Comparison of ENCODE assay signal across 9 mouse cellular contexts in the genomic region with DNA sequence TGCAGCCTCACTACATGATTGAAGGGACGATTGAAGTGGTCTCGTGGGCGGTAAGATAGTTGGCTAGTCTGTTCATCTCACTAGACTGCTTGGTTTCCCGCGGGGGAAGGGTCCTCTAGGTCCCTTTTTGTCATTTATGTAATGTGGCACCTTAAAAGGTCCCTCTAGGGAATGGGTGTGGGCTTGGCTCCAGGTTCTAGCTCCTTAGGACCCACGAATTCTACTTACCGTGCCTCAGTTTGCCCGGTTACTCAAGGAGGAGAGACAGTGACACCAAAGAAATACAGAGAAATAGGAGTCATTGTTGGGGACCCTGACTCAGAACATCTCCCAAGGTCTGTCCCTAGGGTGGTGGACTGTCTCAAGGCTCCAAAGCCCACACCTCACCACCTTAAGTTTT. TPM values are rescaled to one million over a fixed set of nuclear protein-coding genes. Genes with fewer than 3 reads are reported as not detected.
DNase-seq lines count a peak whose midpoint lies in the region; ATAC-seq and TF ChIP-seq lines count a peak whose summit lies in the region.
"Had no signal": no experiment of that assay in that cellular context is flagged by ENCODE, and none has a peak within 500 bp of the region (broad histone marks: within the 10 kb centered on the region; RNA-seq: fewer than 3 reads in every experiment).

No protein-coding gene starts in this region.

- ATAC-seq in liver, embryonic 11.5 days (replicated peaks; ENCODE audit: low FRiP score): no peak
- ATAC-seq in intestine, postnatal 0 days: no peak
- ATAC-seq in stomach, embryonic 15.5 days (ENCODE audit: insufficient read depth, low FRiP score, low read depth): no peak
- ATAC-seq: activated CD4-positive, CD25-positive, alpha-beta regulatory T cell, adult 4 months had no signal

- H3K4me3 ChIP-seq in liver, embryonic 11.5 days (ENCODE audit: low read depth, low read length): no peak overlapping the region
- no peak overlapping the region for H3K4me3 ChIP-seq in intestine, postnatal 0 days (ENCODE audit: low read depth, low read length)
- peak overlapping the region; percentile 64 for H3K4me3 ChIP-seq in stomach, embryonic 15.5 days (replicated peaks)

- intact Hi-C loops in gastrocnemius, postnatal 36 days (cut with DNase I): no loop called here

- H3K9ac ChIP-seq in liver, embryonic 11.5 days (ENCODE audit: low read depth, low read length): no peak overlapping the region
- H3K9ac ChIP-seq in intestine, postnatal 0 days (ENCODE audit: low read depth, low read length): no peak overlapping the region
- no peak overlapping the region for H3K9ac ChIP-seq in stomach, embryonic 15.5 days

- H3K27ac ChIP-seq in liver, embryonic 11.5 days (ENCODE audit: low read depth, low read length): no peak overlapping the region
- H3K27ac ChIP-seq in intestine, postnatal 0 days (ENCODE audit: low read depth, low read length): no peak overlapping the region
- no peak overlapping the region for H3K27ac ChIP-seq in stomach, embryonic 15.5 days

- no peak for TF ChIP-seq CTCF in intestine, postnatal 0 days (IDR thresholded peaks at IDR 0.05; ENCODE audit: low read depth)

- H3K36me3 ChIP-seq in liver, embryonic 11.5 days (ENCODE audit: control insufficient read depth, insufficient read depth, low read length): no peaks in the 10 kb centered on the region
- no peaks in the 10 kb centered on the region for H3K36me3 ChIP-seq in intestine, postnatal 0 days (ENCODE audit: control insufficient read depth, insufficient read depth)
- no peaks in the 10 kb centered on the region for H3K36me3 ChIP-seq in stomach, embryonic 15.5 days

- H3K4me1 ChIP-seq in liver, embryonic 11.5 days (replicated peaks; ENCODE audit: control insufficient read depth, insufficient read depth, low read length): peaks cover 8% of the 10 kb centered on the region
- peaks cover 4% of the 10 kb centered on the region; the same call in 1 of the 2 replicates for H3K4me1 ChIP-seq in intestine, postnatal 0 days (replicated peaks; ENCODE audit: control insufficient read depth, insufficient read depth, low read length)
- H3K4me1 ChIP-seq in stomach, embryonic 15.5 days: peaks cover 12% of the 10 kb centered on the region

- H3K4me2 ChIP-seq in liver, embryonic 11.5 days: peak overlapping the region; percentile 94
- peak overlapping the region; percentile 100 for H3K4me2 ChIP-seq in intestine, postnatal 0 days (replicated peaks; ENCODE audit: low read depth)
- peak overlapping the region; percentile 99 for H3K4me2 ChIP-seq in stomach, embryonic 15.5 days

- H3K9me3 ChIP-seq in liver, embryonic 11.5 days (ENCODE audit: control insufficient read depth, low read length): no peaks in the 10 kb centered on the region
- no peaks in the 10 kb centered on the region for H3K9me3 ChIP-seq in intestine, postnatal 0 days (ENCODE audit: control insufficient read depth)
- no peaks in the 10 kb centered on the region for H3K9me3 ChIP-seq in stomach, embryonic 15.5 days

- H3K27me3 ChIP-seq in liver, embryonic 11.5 days (replicated peaks; ENCODE audit: control insufficient read depth, insufficient read depth, low read length): peaks cover 58% of the 10 kb centered on the region
- peaks cover 35% of the 10 kb centered on the region; the same call in 1 of the 2 replicates for H3K27me3 ChIP-seq in intestine, postnatal 0 days (replicated peaks; ENCODE audit: control insufficient read depth, insufficient read depth, low read length)
- H3K27me3 ChIP-seq in stomach, embryonic 15.5 days (replicated peaks): peaks cover 52% of the 10 kb centered on the region

- DNase-seq in cerebellum, adult 11-12 months: peak; percentile 53
- no peak for DNase-seq in cerebellum, postnatal 36 days
- no peak for DNase-seq in liver, embryonic 11.5 days (ENCODE audit: low spot score)
- DNase-seq in liver: no peak
- DNase-seq in gastrocnemius, postnatal 36 days: no peak
- DNase-seq in layer of hippocampus, adult 11-12 months (ENCODE audit: low spot score): no peak

- 17% methylated on average over 8 of the region's 8 CpGs for WGBS in liver, embryonic 11.5 days
- WGBS in intestine, postnatal 0 days: 20% methylated on average over 8 of the region's 8 CpGs
- WGBS in stomach, embryonic 15.5 days: 22% methylated on average over 8 of the region's 8 CpGs

RNA-seq across cellular contexts. Expression of gene Dlgap3, which starts 1.3 kb away (rescaled TPM):
- polyA plus RNA-seq in liver, embryonic 11.5 days (2014; fragmentation: Nextera tagmentation; extraction: Ambion mirVana): 1.1 and 1.4 TPM in 2 replicates
- polyA plus RNA-seq in intestine, postnatal 0 days (2015; fragmentation: Nextera tagmentation; extraction: Ambion mirVana): 0.46 and 0.59 TPM in 2 replicates
- 1.4 and 1.7 TPM in 2 replicates for polyA plus RNA-seq in stomach, embryonic 15.5 days (2015; fragmentation: Nextera tagmentation; extraction: Ambion mirVana)
- under 1 TPM in 1 of 2 experiments, not detected in 1; 0.23 TPM for total RNA-seq in gastrocnemius, postnatal 36 days (2021)
- polyA plus RNA-seq: activated CD4-positive, CD25-positive, alpha-beta regulatory T cell, adult 4 months had no signal

RNA-seq across cellular contexts. Expression of gene Tmem35b, which starts 44.2 kb away (rescaled TPM):
- polyA plus RNA-seq in liver, embryonic 11.5 days (2014; fragmentation: Nextera tagmentation; extraction: Ambion mirVana): 11.7 and 14.1 TPM in 2 replicates
- 19.5 and 20.9 TPM in 2 replicates for polyA plus RNA-seq in intestine, postnatal 0 days (2015; fragmentation: Nextera tagmentation; extraction: Ambion mirVana)
- polyA plus RNA-seq in stomach, embryonic 15.5 days (2015; fragmentation: Nextera tagmentation; extraction: Ambion mirVana): 21.6 and 24.2 TPM in 2 replicates
- total RNA-seq in gastrocnemius, postnatal 36 days (2021): 1 to 10 TPM in 1 of 2 experiments, under 1 TPM in 1; 0.77 to 1.2 TPM
